Mouse (Mus musculus): ENCODE data around the gene Plrg1. TPM values are rescaled to one million over a fixed set of nuclear protein-coding genes. Genes with fewer than 3 reads are reported as not detected.
A peak's percentile ranks its signal among the peaks of the same experiment; 100 is the strongest.

The Plrg1 gene
- 10 to 100 TPM; 23.9 to 29.4 (median 27.7) TPM for total RNA-seq (2022)

- peak; percentile 97 for DNase-seq (ENCODE audit: low spot score)
Measured at GRCm38 (mm10) chr3:83055281-83056038, at the start of gene Plrg1. TSS of gene Plrg1 (plus strand) at chr3:83055522.

- DNase-seq (ENCODE audit: low spot score), result no peak
Measured at GRCm38 (mm10) chr3:83007557-83007956, 47.8 kb upstream of the Plrg1 start, which contains the start of gene Fgg. TSS of gene Fgg (plus strand) at chr3:83007724.

- no peak for DNase-seq (ENCODE audit: low spot score)
Measured at GRCm38 (mm10) chr3:83010291-83010690, 45.0 kb upstream of the Plrg1 start.

GRCm38 (mm10) chr3:83011136-83011535 is 44.2 kb upstream of the Plrg1 start:
- DNase-seq (ENCODE audit: low spot score), result no peak

GRCm38 (mm10) chr3:83011565-83011964 is 43.8 kb upstream of the Plrg1 start:
- no peak for DNase-seq (ENCODE audit: low spot score)

GRCm38 (mm10) chr3:83012636-83013035 is 42.7 kb upstream of the Plrg1 start:
- DNase-seq (ENCODE audit: low spot score), result no peak

GRCm38 (mm10) chr3:83013951-83014350 is 41.4 kb upstream of the Plrg1 start:
- DNase-seq (ENCODE audit: low spot score), result no peak

GRCm38 (mm10) chr3:83016236-83016635 is 39.1 kb upstream of the Plrg1 start:
- DNase-seq (ENCODE audit: low spot score), result no peak

- DNase-seq (ENCODE audit: low spot score), result no peak
Measured at GRCm38 (mm10) chr3:83020387-83020786, 34.9 kb upstream of the Plrg1 start.

- no peak for DNase-seq (ENCODE audit: low spot score)
Measured at GRCm38 (mm10) chr3:83021176-83021575, 34.1 kb upstream of the Plrg1 start.

- DNase-seq (ENCODE audit: low spot score), result no peak
Measured at GRCm38 (mm10) chr3:83025036-83025435, 30.3 kb upstream of the Plrg1 start.

- no peak for DNase-seq (ENCODE audit: low spot score)
Measured at GRCm38 (mm10) chr3:83025475-83026301, 29.6 kb upstream of the Plrg1 start, which contains the start of gene Fga. TSS of gene Fga (plus strand) at chr3:83026076.

- no peak for DNase-seq (ENCODE audit: low spot score)
Measured at GRCm38 (mm10) chr3:83027546-83028251, 27.6 kb upstream of the Plrg1 start.

GRCm38 (mm10) chr3:83030331-83030730 is 25.0 kb upstream of the Plrg1 start:
- DNase-seq (ENCODE audit: low spot score), result no peak

- no peak for DNase-seq (ENCODE audit: low spot score)
Measured at GRCm38 (mm10) chr3:83032746-83033308, 22.5 kb upstream of the Plrg1 start.

GRCm38 (mm10) chr3:83033801-83034200 is 21.5 kb upstream of the Plrg1 start:
- no peak for DNase-seq (ENCODE audit: low spot score)

- no peak for DNase-seq (ENCODE audit: low spot score)
Measured at GRCm38 (mm10) chr3:83038865-83039264, 16.5 kb upstream of the Plrg1 start.

- no peak for DNase-seq (ENCODE audit: low spot score)
Measured at GRCm38 (mm10) chr3:83039666-83040065, 15.7 kb upstream of the Plrg1 start.

- DNase-seq (ENCODE audit: low spot score), result no peak
Measured at GRCm38 (mm10) chr3:83042451-83042850, 12.9 kb upstream of the Plrg1 start.

- no peak for DNase-seq (ENCODE audit: low spot score)
Measured at GRCm38 (mm10) chr3:83046649-83047048, 8.7 kb upstream of the Plrg1 start.

GRCm38 (mm10) chr3:83049680-83050079 is 5.6 kb upstream of the Plrg1 start, which contains the start of gene Fgb:
TSS of gene Fgb (minus strand) at chr3:83049863.
- no peak for DNase-seq (ENCODE audit: low spot score)

- no peak for DNase-seq (ENCODE audit: low spot score)
Measured at GRCm38 (mm10) chr3:83050661-83051060, 4.7 kb upstream of the Plrg1 start.

All from heart, adult 8-10 months (tissue).